Mouse (Mus musculus): ENCODE results near the gene Sap18b. TPM values are rescaled to one million over a fixed set of nuclear protein-coding genes. Genes with fewer than 3 reads are reported as not detected.
"Not testable (repeated sequence)": the region's sequence is repeated elsewhere in the genome, so short reads cannot be mapped to it uniquely, and the experiment has no call there.

Gene Sap18b
- 10 to 100 TPM; 81.7 to 82.4 TPM for total RNA-seq (2021)
- long read RNA-seq, experiment 1, transcript Sap18b-201 (1 exons, 789 nt): major isoform, 49 of 49 reads
- long read RNA-seq, experiment 1, partial matches to known transcripts: 0 of 49 reads
- long read RNA-seq, experiment 1, other reads (novel, unspliced or antisense): 0 of 49 reads
- long read RNA-seq, experiment 2, transcript Sap18b-201 (1 exons, 789 nt): major isoform, 49 of 49 reads
- long read RNA-seq, experiment 2, partial matches to known transcripts: 0 of 49 reads
- long read RNA-seq, experiment 2, other reads (novel, unspliced or antisense): 0 of 49 reads

- intact Hi-C loops (cut with DNase I); DNase-seq: not testable (repeated sequence)
Observed at GRCm38 (mm10) chr8:95825162-95825561, at the start of gene Sap18b. Sap18b (plus strand) TSS chr8:95825346.

GRCm38 (mm10) chr8:95781085-95781484, 44.1 kb upstream of the Sap18b start:
- no peak for DNase-seq
- intact Hi-C loops (cut with DNase I): no loop called here

- no peak for DNase-seq
- intact Hi-C loops (cut with DNase I): no loop called here
Observed at GRCm38 (mm10) chr8:95781775-95782174, 43.4 kb upstream of the Sap18b start.

GRCm38 (mm10) chr8:95782628-95783027, 42.5 kb upstream of the Sap18b start:
- intact Hi-C loops (cut with DNase I): no loop called here
- DNase-seq: no peak

GRCm38 (mm10) chr8:95785591-95785990, 39.6 kb upstream of the Sap18b start:
- no peak for DNase-seq
- intact Hi-C loops (cut with DNase I): loop anchor here (5.0 kb wide), 1 partner anchor 47 kb away; no protein-coding TSS in a partner anchor

- intact Hi-C loops (cut with DNase I); DNase-seq: not testable (repeated sequence)
Observed at GRCm38 (mm10) chr8:95795333-95796061, 29.6 kb upstream of the Sap18b start.

GRCm38 (mm10) chr8:95799117-95799516, 26.0 kb upstream of the Sap18b start:
- no peak for DNase-seq
- intact Hi-C loops (cut with DNase I): no loop called here

GRCm38 (mm10) chr8:95799891-95800290, 25.3 kb upstream of the Sap18b start:
- intact Hi-C loops (cut with DNase I): no loop called here
- DNase-seq: no peak

- DNase-seq: no peak
- intact Hi-C loops (cut with DNase I): no loop called here
Observed at GRCm38 (mm10) chr8:95800353-95800752, 24.8 kb upstream of the Sap18b start.

- no peak for DNase-seq
- intact Hi-C loops (cut with DNase I): no loop called here
Observed at GRCm38 (mm10) chr8:95801476-95802064, 23.6 kb upstream of the Sap18b start.

- intact Hi-C loops (cut with DNase I): no loop called here
- DNase-seq: no peak
Observed at GRCm38 (mm10) chr8:95802231-95802630, 22.9 kb upstream of the Sap18b start.

GRCm38 (mm10) chr8:95805482-95805881, 19.7 kb upstream of the Sap18b start:
- intact Hi-C loops (cut with DNase I): no loop called here
- no peak for DNase-seq

- DNase-seq: peak in 1 of 2 experiments; percentile 12
- intact Hi-C loops (cut with DNase I): no loop called here
Observed at GRCm38 (mm10) chr8:95806461-95807191, 18.5 kb upstream of the Sap18b start.

GRCm38 (mm10) chr8:95807331-95807843, 17.8 kb upstream of the Sap18b start, which contains the start of gene Cnot1:
Cnot1 (minus strand) TSS chr8:95807464.
- intact Hi-C loops (cut with DNase I): no loop called here
- DNase-seq: peak; percentile 94 to 96

- DNase-seq: peak; percentile 88 to 90
- intact Hi-C loops (cut with DNase I): no loop called here
Observed at GRCm38 (mm10) chr8:95807861-95808260, 17.3 kb upstream of the Sap18b start.

GRCm38 (mm10) chr8:95808631-95809030, 16.5 kb upstream of the Sap18b start:
- intact Hi-C loops (cut with DNase I): no loop called here
- no peak for DNase-seq

- intact Hi-C loops (cut with DNase I): no loop called here
Observed at GRCm38 (mm10) chr8:95809116-95809515, 16.0 kb upstream of the Sap18b start.

GRCm38 (mm10) chr8:95810184-95810591, 15.0 kb upstream of the Sap18b start:
- peak in 1 of 2 experiments; percentile 21 for DNase-seq
- intact Hi-C loops (cut with DNase I): no loop called here

More at GRCm38 (mm10) chr8:95809116-95809515, 16.0 kb upstream of the Sap18b start:
- no peak for DNase-seq

GRCm38 (mm10) chr8:95816044-95816708, 9.0 kb upstream of the Sap18b start:
- intact Hi-C loops (cut with DNase I): no loop called here
- no peak for DNase-seq

- intact Hi-C loops (cut with DNase I): no loop called here
- DNase-seq: no peak
Observed at GRCm38 (mm10) chr8:95817597-95817996, 7.5 kb upstream of the Sap18b start.

All from heart, postnatal 14 days (tissue).